Mouse (Mus musculus) CH12F3 (cell line): ENCODE data around the gene Afdn.
"Not testable (repeated sequence)": the region's sequence is repeated elsewhere in the genome, so short reads cannot be mapped to it uniquely, and the experiment has no call there.

Experiments
- in situ Hi-C: fragments of 300-500 bp; cut with MboI; formaldehyde crosslinking; loops from 2 replicates; pipeline ENCODE4 v1.14.3; 2020; ENCODE audit warnings: low sequenced_read_pairs

Gene Afdn

GRCm38 (mm10) chr17:13764911-13765310 lies 4.6 kb downstream of the Afdn start:
- in situ Hi-C loops, result not testable (repeated sequence)

- in situ Hi-C loops, result no loop called here
Measured at GRCm38 (mm10) chr17:13768531-13768930, 8.2 kb downstream of the Afdn start.

GRCm38 (mm10) chr17:13769256-13769655 lies 8.9 kb downstream of the Afdn start:
- in situ Hi-C loops, result no loop called here

GRCm38 (mm10) chr17:13777676-13778075 lies 17.3 kb downstream of the Afdn start:
- in situ Hi-C loops, result no loop called here

GRCm38 (mm10) chr17:13778865-13779264 lies 18.5 kb downstream of the Afdn start:
- in situ Hi-C loops, result no loop called here

- in situ Hi-C loops, result no loop called here
Measured at GRCm38 (mm10) chr17:13781948-13782347, 21.6 kb downstream of the Afdn start.

- in situ Hi-C loops, result no loop called here
Measured at GRCm38 (mm10) chr17:13783469-13783868, 23.1 kb downstream of the Afdn start.

- in situ Hi-C loops, result not testable (repeated sequence)
Measured at GRCm38 (mm10) chr17:13790033-13790432, 29.7 kb downstream of the Afdn start.

GRCm38 (mm10) chr17:13797691-13798090 lies 37.4 kb downstream of the Afdn start:
- in situ Hi-C loops, result no loop called here

- in situ Hi-C loops, result no loop called here
Measured at GRCm38 (mm10) chr17:13802836-13803408, 42.6 kb downstream of the Afdn start.

- in situ Hi-C loops, result no loop called here
Measured at GRCm38 (mm10) chr17:13806016-13806415, 45.7 kb downstream of the Afdn start.

GRCm38 (mm10) chr17:13817789-13818188 lies 57.5 kb downstream of the Afdn start:
- in situ Hi-C loops, result no loop called here

- in situ Hi-C loops, result no loop called here
Measured at GRCm38 (mm10) chr17:13819342-13819741, 59.0 kb downstream of the Afdn start.

- in situ Hi-C loops, result no loop called here
Measured at GRCm38 (mm10) chr17:13820676-13821075, 60.3 kb downstream of the Afdn start.

- in situ Hi-C loops, result loop anchor here (25.0 kb wide), 1 partner anchor 387 kb away; the partner anchor contains the start of gene Dact2
Measured at GRCm38 (mm10) chr17:13825421-13825820, 65.1 kb downstream of the Afdn start.

GRCm38 (mm10) chr17:13830234-13830633 lies 69.9 kb downstream of the Afdn start:
- in situ Hi-C loops, result loop anchor here (25.0 kb wide), 1 partner anchor 382 kb away; the partner anchor contains the start of gene Dact2

- in situ Hi-C loops, result loop anchor here (25.0 kb wide), 1 partner anchor 382 kb away; the partner anchor contains the start of gene Dact2
Measured at GRCm38 (mm10) chr17:13830636-13831341, 70.5 kb downstream of the Afdn start.

- in situ Hi-C loops, result loop anchor here (25.0 kb wide), 1 partner anchor 376 kb away; the partner anchor contains the start of gene Dact2
Measured at GRCm38 (mm10) chr17:13835876-13836275, 75.5 kb downstream of the Afdn start.

GRCm38 (mm10) chr17:13850175-13850574 lies 89.8 kb downstream of the Afdn start:
- in situ Hi-C loops, result no loop called here

- in situ Hi-C loops, result not testable (repeated sequence)
Measured at GRCm38 (mm10) chr17:13853883-13854282, 93.5 kb downstream of the Afdn start.

GRCm38 (mm10) chr17:13855396-13855795 lies 95.1 kb downstream of the Afdn start:
- in situ Hi-C loops, result no loop called here

- in situ Hi-C loops, result no loop called here
Measured at GRCm38 (mm10) chr17:13856429-13857090, 96.2 kb downstream of the Afdn start.
